ENCODE assay signal across 11 mouse cellular contexts in the genomic region with DNA sequence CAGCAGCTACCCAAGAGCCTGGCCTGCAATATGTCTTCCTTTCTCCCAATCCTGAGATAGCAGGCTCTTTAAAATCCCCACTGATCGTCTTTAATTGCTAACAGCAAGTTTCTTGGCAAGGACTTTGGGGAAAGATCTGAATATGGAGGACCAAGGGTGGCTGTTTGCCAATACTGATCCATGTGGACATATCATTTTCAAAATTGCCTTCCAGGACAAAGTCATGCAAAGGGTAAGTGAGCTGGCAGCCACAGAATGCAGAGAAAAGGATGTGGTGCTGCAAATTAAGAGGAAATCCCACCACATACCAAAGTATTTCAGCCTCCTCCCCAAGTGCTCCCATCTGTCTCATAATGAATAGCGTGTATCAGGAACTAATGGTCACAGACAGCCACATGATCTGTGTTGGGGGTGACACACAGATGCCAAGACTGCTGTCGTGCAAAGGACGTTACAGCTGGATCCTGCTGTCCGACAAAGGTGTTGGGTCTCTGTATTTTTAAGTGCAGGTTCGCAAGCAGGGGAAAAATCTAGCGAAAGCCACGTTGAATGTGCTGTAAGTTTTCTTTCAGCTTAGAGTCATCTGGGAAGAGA.
DNase-seq lines count a peak whose midpoint lies in the region; ATAC-seq lines count a peak whose summit lies in the region.
"Had no signal": no experiment of that assay in that cellular context is flagged by ENCODE, and none has a peak within 500 bp of the region (broad histone marks: within the 10 kb centered on the region; RNA-seq: fewer than 3 reads in every experiment).

No protein-coding gene starts in this region.

- 0 out of 2 replicates have a peak, but pooled peaks cover 2% of the 10 kb centered on the region for H3K27me3 ChIP-seq in heart, embryonic 13.5 days (replicated peaks)
- H3K27me3 ChIP-seq in limb, embryonic 13.5 days: no peaks in the 10 kb centered on the region
- no peaks in the 10 kb centered on the region for H3K27me3 ChIP-seq in limb, embryonic 10.5 days (ENCODE audit: low read depth, poor library complexity, severe bottlenecking)
- H3K27me3 ChIP-seq in limb, embryonic 15.5 days: no peaks in the 10 kb centered on the region
- H3K27me3 ChIP-seq in liver, embryonic 11.5 days (replicated peaks; ENCODE audit: control insufficient read depth, insufficient read depth, low read length): no peaks in the 10 kb centered on the region
- no peaks in the 10 kb centered on the region for H3K27me3 ChIP-seq in forebrain, embryonic 15.5 days
- H3K27me3 ChIP-seq: CH12.LX had no signal

- no peak for ATAC-seq in heart, embryonic 13.5 days (ENCODE audit: extremely low read depth, insufficient number of reproducible peaks, low FRiP score, low TSS enrichment)
- peak; percentile 38; the same call in 1 of the 2 replicates for ATAC-seq in limb, embryonic 13.5 days (ENCODE audit: low FRiP score, low read depth)
- peak; percentile 64 for ATAC-seq in limb, embryonic 15.5 days (ENCODE audit: insufficient number of reproducible peaks, low FRiP score, low TSS enrichment, low read depth)
- no peak for ATAC-seq in liver, embryonic 11.5 days (replicated peaks; ENCODE audit: low FRiP score)
- ATAC-seq in forebrain, embryonic 15.5 days (replicated peaks): no peak

- H3K9me3 ChIP-seq in heart, embryonic 13.5 days: no peaks in the 10 kb centered on the region
- no peaks in the 10 kb centered on the region; the same call in 1 of the 2 replicates for H3K9me3 ChIP-seq in limb, embryonic 13.5 days
- H3K9me3 ChIP-seq in limb, embryonic 10.5 days (replicated peaks): no peaks in the 10 kb centered on the region
- H3K9me3 ChIP-seq in limb, embryonic 15.5 days: no peaks in the 10 kb centered on the region
- no peaks in the 10 kb centered on the region for H3K9me3 ChIP-seq in liver, embryonic 11.5 days (ENCODE audit: control insufficient read depth, low read length)
- H3K9me3 ChIP-seq in forebrain, embryonic 15.5 days: no peaks in the 10 kb centered on the region

- H3K9ac ChIP-seq in heart, embryonic 13.5 days: no peak overlapping the region
- H3K9ac ChIP-seq in limb, embryonic 13.5 days: no peak overlapping the region
- no peak overlapping the region for H3K9ac ChIP-seq in limb, embryonic 15.5 days
- no peak overlapping the region for H3K9ac ChIP-seq in liver, embryonic 11.5 days (ENCODE audit: low read depth, low read length)
- H3K9ac ChIP-seq in forebrain, embryonic 15.5 days (replicated peaks): no peak overlapping the region

- no peak overlapping the region for H3K4me3 ChIP-seq in heart, embryonic 13.5 days
- no peak overlapping the region for H3K4me3 ChIP-seq in limb, embryonic 13.5 days
- no peak overlapping the region for H3K4me3 ChIP-seq in limb, embryonic 10.5 days
- no peak overlapping the region for H3K4me3 ChIP-seq in limb, embryonic 15.5 days
- H3K4me3 ChIP-seq in liver, embryonic 11.5 days (ENCODE audit: low read depth, low read length): no peak overlapping the region
- H3K4me3 ChIP-seq in forebrain, embryonic 15.5 days: no peak overlapping the region

- no peak for DNase-seq in heart, adult 9 months (ENCODE audit: low spot score in 2 of 2)
- DNase-seq in limb, embryonic 10.5 days (ENCODE audit: low spot score): no peak
- peak; percentile 78 for DNase-seq in NIH3T3 (ENCODE audit: low read depth)
- DNase-seq in liver, embryonic 11.5 days (ENCODE audit: low spot score): no peak
- DNase-seq: cerebellum, adult 2 months; lung, postnatal 36 days had no signal

- peak overlapping the region; percentile 25; the same call in 1 of the 2 replicates for H3K27ac ChIP-seq in heart, embryonic 13.5 days (replicated peaks)
- H3K27ac ChIP-seq in limb, embryonic 13.5 days: peak overlapping the region; percentile 28; the same call in 1 of the 2 replicates
- H3K27ac ChIP-seq in limb, embryonic 10.5 days: no peak overlapping the region
- peak overlapping the region; percentile 55 for H3K27ac ChIP-seq in limb, embryonic 15.5 days
- H3K27ac ChIP-seq in liver, embryonic 11.5 days (ENCODE audit: low read depth, low read length): no peak overlapping the region
- H3K27ac ChIP-seq in forebrain, embryonic 15.5 days (replicated peaks): no peak overlapping the region

- no peaks in the 10 kb centered on the region for H3K36me3 ChIP-seq in heart, embryonic 13.5 days
- H3K36me3 ChIP-seq in limb, embryonic 13.5 days: no peaks in the 10 kb centered on the region
- no peaks in the 10 kb centered on the region for H3K36me3 ChIP-seq in limb, embryonic 10.5 days
- no peaks in the 10 kb centered on the region for H3K36me3 ChIP-seq in limb, embryonic 15.5 days
- H3K36me3 ChIP-seq in liver, embryonic 11.5 days (ENCODE audit: control insufficient read depth, insufficient read depth, low read length): no peaks in the 10 kb centered on the region
- H3K36me3 ChIP-seq in forebrain, embryonic 15.5 days: no peaks in the 10 kb centered on the region

- 66% methylated on average over 8 of the region's 8 CpGs for WGBS in heart, embryonic 13.5 days
- 53% methylated on average over 8 of the region's 8 CpGs for WGBS in limb, embryonic 13.5 days
- 80% methylated on average over 8 of the region's 8 CpGs for WGBS in limb, embryonic 10.5 days
- WGBS in limb, embryonic 15.5 days: 41% methylated on average over 8 of the region's 8 CpGs
- 78% methylated on average over 8 of the region's 8 CpGs for WGBS in liver, embryonic 11.5 days
- WGBS in forebrain, embryonic 15.5 days: 76% methylated on average over 8 of the region's 8 CpGs

- H3K4me1 ChIP-seq in heart, embryonic 13.5 days: peaks cover 13% of the 10 kb centered on the region
- peaks cover 35% of the 10 kb centered on the region for H3K4me1 ChIP-seq in limb, embryonic 13.5 days
- peaks cover 23% of the 10 kb centered on the region for H3K4me1 ChIP-seq in limb, embryonic 10.5 days
- H3K4me1 ChIP-seq in limb, embryonic 15.5 days: peaks cover 34% of the 10 kb centered on the region
- no peaks in the 10 kb centered on the region for H3K4me1 ChIP-seq in liver, embryonic 11.5 days (replicated peaks; ENCODE audit: control insufficient read depth, insufficient read depth, low read length)
- 0 out of 2 replicates have a peak, but pooled peaks cover 4% of the 10 kb centered on the region for H3K4me1 ChIP-seq in forebrain, embryonic 15.5 days

- no peak overlapping the region for H3K4me2 ChIP-seq in heart, embryonic 13.5 days
- no peak overlapping the region for H3K4me2 ChIP-seq in limb, embryonic 13.5 days (replicated peaks)
- H3K4me2 ChIP-seq in limb, embryonic 15.5 days: no peak overlapping the region
- H3K4me2 ChIP-seq in liver, embryonic 11.5 days: no peak overlapping the region
- H3K4me2 ChIP-seq in forebrain, embryonic 15.5 days (replicated peaks): no peak overlapping the region

Comparison
In these comparisons a context has a peak if more than half of its experiments do, and no peak if none do; other contexts are left out.
1. H3K27ac ChIP-seq: peak in heart, embryonic 13.5 days (single experiment), limb, embryonic 13.5 days (single experiment) and limb, embryonic 15.5 days (single experiment); none in limb, embryonic 10.5 days (single experiment), liver, embryonic 11.5 days (single experiment) and forebrain, embryonic 15.5 days (single experiment).
2. ATAC-seq: peak in limb, embryonic 13.5 days (single experiment) and limb, embryonic 15.5 days (single experiment); none in heart, embryonic 13.5 days (single experiment), liver, embryonic 11.5 days (single experiment) and forebrain, embryonic 15.5 days (single experiment).